Mouse (Mus musculus) embryonic facial prominence, embryonic 11.5 days (tissue): Measurements from ENCODE around the gene Ccdc183. TPM values are rescaled to one million over a fixed set of nuclear protein-coding genes. Genes with fewer than 3 reads are reported as not detected.
A peak's percentile ranks its signal among the peaks of the same experiment; 100 is the strongest.

Experiments used
- ATAC-seq: fragments of 200-750 bp; cut with Nextera tagmentation; replicated peaks from 2 replicates; pipeline ENCODE4 v1.8.0; 2017; ENCODE audit warnings: low read depth; ENCODE audit not compliant: insufficient number of reproducible peaks, low FRiP score, low TSS enrichment
- DNase-seq: peaks from one replicate; pipeline ENCODE4 v3.0.0-alpha.2; 2015; ENCODE audit warnings: low spot score
- H3K27ac ChIP-seq: fragments of 300-500 bp; sonication (generic); replicated peaks from 2 replicates; pipeline ENCODE4 v1.5.1; 2014; ENCODE audit warnings: mild to moderate bottlenecking, low read depth, low read length, control low read depth
- H3K27me3 ChIP-seq: fragments of 300-500 bp; sonication (generic); 2 replicates; pipeline ENCODE4 v1.6.1; 2014; ENCODE audit warnings: mild to moderate bottlenecking, low read length, moderate library complexity, mixed read lengths; ENCODE audit not compliant: control insufficient read depth, insufficient read depth
- H3K36me3 ChIP-seq: fragments of 300-500 bp; sonication (generic); replicated peaks from 2 replicates; pipeline ENCODE4 v1.6.1; 2014; ENCODE audit warnings: low read depth, mild to moderate bottlenecking, low read length, moderate library complexity, mixed read lengths; ENCODE audit not compliant: control insufficient read depth, insufficient read depth
- H3K4me1 ChIP-seq: fragments of 300-500 bp; sonication (generic); 2 replicates; pipeline ENCODE4 v1.6.1; 2014; ENCODE audit warnings: low read length, mixed read lengths; ENCODE audit not compliant: control insufficient read depth, insufficient read depth
- H3K4me2 ChIP-seq: fragments of 300-500 bp; sonication (generic); 2 replicates; pipeline ENCODE4 v1.6.1; 2014; ENCODE audit warnings: low read depth, mild to moderate bottlenecking, control low read depth, low read length, moderate library complexity
- H3K4me3 ChIP-seq: fragments of 300-500 bp; sonication (generic); 2 replicates; pipeline ENCODE4 v1.5.1; 2014; ENCODE audit warnings: low read depth, low read length, control low read depth
- H3K9ac ChIP-seq: fragments of 300-500 bp; sonication (generic); replicated peaks from 2 replicates; pipeline ENCODE4 v1.6.1; 2014; ENCODE audit warnings: mild to moderate bottlenecking, control low read depth, low read length
- H3K9me3 ChIP-seq: fragments of 300-500 bp; sonication (generic); replicated peaks from 2 replicates; pipeline ENCODE4 v1.6.1; 2016; ENCODE audit warnings: mild to moderate bottlenecking, low read length, inconsistent platforms, mixed read lengths; ENCODE audit not compliant: control insufficient read depth
- WGBS: fragments of 180-500 bp; shearing (Covaris S2); extraction: QIAGEN DNeasy Blood & Tissue Kit; methylation state at CpG from one replicate; pipeline ENCODE4 v1.1.7; 2014; 5-methylcytosine and 5-hydroxymethylcytosine counted together
- polyA plus RNA-seq: library from polyadenylated mRNA; unstranded; fragments of >200 nt; fragmentation: Nextera tagmentation; extraction: Ambion mirVana; gene quantifications from 2 replicates; pipeline ENCODE4 v1.2.1, GENCODE M21; 2014

Ccdc183 gene
- polyA plus RNA-seq, 1 experiment from 2014 or later, result 0.18 TPM

GRCm38 (mm10) chr2:25584856-25585255 lies 32.6 kb downstream of the Ccdc183 start:
- DNase-seq, result no peak
- no peaks in the 10 kb centered on the region for H3K9me3 ChIP-seq
- 0 out of 2 replicates have a peak, but pooled peaks cover 2% of the 10 kb centered on the region for H3K4me1 ChIP-seq
- H3K27me3 ChIP-seq, result peaks cover 14% of the 10 kb centered on the region
- H3K27ac ChIP-seq, result no peak overlapping the region
- H3K36me3 ChIP-seq, result peaks cover 5% of the 10 kb centered on the region
- no peak overlapping the region for H3K4me3 ChIP-seq
- ATAC-seq, result no peak
- H3K9ac ChIP-seq, result no peak overlapping the region
- no peak overlapping the region for H3K4me2 ChIP-seq
- 88% methylated on average over 4 of the region's 4 CpGs for WGBS

DNA sequence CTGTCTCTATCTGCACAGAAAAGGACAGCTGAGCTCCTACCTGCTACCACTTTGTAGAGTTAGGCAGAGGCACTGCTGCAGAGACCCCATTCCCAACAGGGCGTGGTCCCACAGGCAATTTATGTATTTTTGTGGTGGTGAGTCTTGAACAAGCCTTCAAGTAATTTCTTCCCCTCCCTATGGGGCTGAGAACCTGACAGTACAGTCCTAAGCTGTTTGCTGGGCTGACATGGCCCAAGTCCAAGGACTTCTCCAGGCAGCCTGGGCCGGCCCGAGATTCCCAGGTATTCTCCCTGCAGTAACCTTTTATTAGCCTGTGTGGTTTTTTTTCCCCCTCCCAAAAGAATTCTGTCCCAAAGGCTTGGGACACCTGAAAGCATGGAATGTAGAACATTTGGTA lies 33.3 kb downstream of the Ccdc183 start:
- Histone ChIP-seq H3K9ac (no peak overlapping the region), H3K9me3 (no peaks in the 10 kb centered on the region), H3K4me2 (no peak overlapping the region), H3K4me1 (0 out of 2 replicates have a peak, but pooled peaks cover 2% of the 10 kb centered on the region), H3K27ac (no peak overlapping the region), H3K36me3 (peaks cover 5% of the 10 kb centered on the region), H3K4me3 (no peak overlapping the region), H3K27me3 (peaks cover 21% of the 10 kb centered on the region)
- DNase-seq (no peak), ATAC-seq (no peak)
- WGBS, result 93% methylated on average over 3 of the region's 3 CpGs

DNA sequence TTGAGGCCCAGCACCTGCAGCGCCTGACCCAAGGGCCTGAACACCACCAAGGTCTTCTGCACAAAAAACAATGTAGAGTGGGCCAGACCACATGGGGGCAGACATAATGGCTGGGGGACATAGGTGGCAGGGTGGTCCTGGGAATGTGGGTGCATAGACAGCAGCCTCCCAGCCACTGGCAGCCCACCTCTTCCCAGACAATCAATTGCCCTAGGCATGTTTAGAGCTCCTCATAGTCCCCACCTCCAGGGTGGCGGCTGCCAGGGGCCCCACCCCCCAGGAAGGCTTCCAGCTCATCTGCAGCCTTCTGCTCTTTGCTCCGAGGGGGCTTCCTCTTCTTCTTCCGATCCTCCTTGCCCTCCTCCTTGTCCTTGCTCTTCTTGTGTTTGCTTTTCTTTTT lies 33.9 kb downstream of the Ccdc183 start:
- DNase-seq (no peak), ATAC-seq (no peak)
- Histone ChIP-seq H3K4me1 (0 out of 2 replicates have a peak, but pooled peaks cover 2% of the 10 kb centered on the region), H3K9ac (no peak overlapping the region), H3K4me2 (no peak overlapping the region), H3K9me3 (no peaks in the 10 kb centered on the region), H3K4me3 (no peak overlapping the region), H3K27me3 (peaks cover 27% of the 10 kb centered on the region), H3K36me3 (peaks cover 5% of the 10 kb centered on the region), H3K27ac (no peak overlapping the region)
- 65% methylated on average over 4 of the region's 4 CpGs for WGBS

DNA sequence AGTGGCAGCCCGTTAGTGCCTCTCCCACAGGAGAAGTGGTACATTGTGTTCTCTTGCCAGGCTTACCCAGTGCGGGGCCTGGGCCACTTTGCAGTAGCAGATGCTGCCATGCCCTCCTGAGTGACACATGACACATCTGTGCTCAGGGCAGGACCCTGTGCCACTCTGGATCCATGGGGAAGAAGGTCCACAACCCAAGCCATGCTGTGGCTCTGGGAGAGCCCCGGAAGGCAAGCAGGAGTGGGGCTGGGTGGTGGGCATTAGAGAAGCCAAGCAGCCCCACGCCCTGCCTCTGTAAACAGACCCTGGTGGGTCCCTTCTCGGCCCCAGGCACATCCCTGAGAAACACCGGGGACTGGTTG lies 34.4 kb downstream of the Ccdc183 start:
- ATAC-seq, result no peak
- Histone ChIP-seq H3K4me3 (no peak overlapping the region), H3K4me2 (no peak overlapping the region), H3K27me3 (peaks cover 32% of the 10 kb centered on the region), H3K9me3 (no peaks in the 10 kb centered on the region), H3K9ac (no peak overlapping the region), H3K27ac (no peak overlapping the region), H3K36me3 (peaks cover 5% of the 10 kb centered on the region), H3K4me1 (0 out of 2 replicates have a peak, but pooled peaks cover 2% of the 10 kb centered on the region)
- 81% methylated on average over 6 of the region's 6 CpGs for WGBS
- DNase-seq, result no peak

- H3K9me3 ChIP-seq, result no peaks in the 10 kb centered on the region
- ATAC-seq, result no peak
- H3K4me3 ChIP-seq, result no peak overlapping the region
- peaks cover 5% of the 10 kb centered on the region for H3K36me3 ChIP-seq
- H3K9ac ChIP-seq, result no peak overlapping the region
- peaks cover 37% of the 10 kb centered on the region for H3K27me3 ChIP-seq
- H3K4me2 ChIP-seq, result no peak overlapping the region
- DNase-seq, result no peak
- peaks cover 5% of the 10 kb centered on the region; the same call in 1 of the 2 replicates for H3K4me1 ChIP-seq
- no peak overlapping the region for H3K27ac ChIP-seq
- WGBS, result 57% methylated on average over 12 of the region's 12 CpGs
Observed at GRCm38 (mm10) chr2:25582466-25583119, 34.9 kb downstream of the Ccdc183 start.

DNA sequence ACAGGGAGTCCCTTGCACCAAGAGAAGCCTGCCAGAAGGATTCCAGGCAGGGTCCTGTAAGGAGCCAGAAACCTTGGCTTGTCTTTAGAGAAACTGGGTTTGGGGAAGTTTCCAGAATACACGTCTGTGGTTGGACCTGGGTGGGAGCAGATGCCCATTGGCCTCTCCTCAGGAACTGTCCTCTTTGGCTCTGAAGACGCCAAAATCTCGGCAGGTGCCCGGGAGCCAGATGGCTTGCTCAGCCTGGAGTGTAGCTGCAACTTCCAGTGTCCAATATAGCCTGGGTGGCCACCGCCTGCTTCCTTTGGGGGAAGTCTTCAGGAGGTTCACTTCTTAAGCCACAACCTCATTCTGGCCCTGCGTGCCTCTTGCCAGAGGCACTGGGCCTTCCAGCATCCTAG lies 35.6 kb downstream of the Ccdc183 start:
- Histone ChIP-seq H3K4me3 (no peak overlapping the region), H3K4me2 (no peak overlapping the region)

GRCm38 (mm10) chr2:25581294-25581864 lies 36.1 kb downstream of the Ccdc183 start, which contains the start of gene Ajm1:
Ajm1 (minus strand) TSS chr2:25581757.
- peaks cover 5% of the 10 kb centered on the region for H3K36me3 ChIP-seq
- ATAC-seq, result peak; percentile 64
- peaks cover 5% of the 10 kb centered on the region; the same call in 1 of the 2 replicates for H3K4me1 ChIP-seq
- H3K27ac ChIP-seq, result no peak within 1 kb of the TSS
- H3K4me2 ChIP-seq, result peak within 1 kb of the TSS; percentile 64
- H3K9me3 ChIP-seq, result no peaks in the 10 kb centered on the region
- peak; percentile 82 for DNase-seq
- 3% methylated on average over 19 of the region's 19 CpGs for WGBS
- H3K27me3 ChIP-seq, result peaks cover 49% of the 10 kb centered on the region
- peak within 1 kb of the TSS; percentile 24 for H3K4me3 ChIP-seq
- peak within 1 kb of the TSS; percentile 28 for H3K9ac ChIP-seq

More for the DNA sequence above, 35.6 kb downstream of the Ccdc183 start:
- Histone ChIP-seq H3K4me1 (peaks cover 5% of the 10 kb centered on the region; the same call in 1 of the 2 replicates), H3K27ac (no peak overlapping the region), H3K36me3 (peaks cover 5% of the 10 kb centered on the region), H3K27me3 (peaks cover 44% of the 10 kb centered on the region), H3K9me3 (no peaks in the 10 kb centered on the region), H3K9ac (no peak overlapping the region)
- 36% methylated on average over 6 of the region's 6 CpGs for WGBS
- no peak for DNase-seq
- ATAC-seq, result no peak

- peaks cover 5% of the 10 kb centered on the region for H3K4me1 ChIP-seq
- peaks cover 56% of the 10 kb centered on the region for H3K27me3 ChIP-seq
- H3K4me3 ChIP-seq, result no peak overlapping the region
- H3K9me3 ChIP-seq, result no peaks in the 10 kb centered on the region
- DNase-seq (no peak), ATAC-seq (no peak)
- H3K27ac ChIP-seq, result no peak overlapping the region
- no peak overlapping the region for H3K9ac ChIP-seq
- peaks cover 5% of the 10 kb centered on the region for H3K36me3 ChIP-seq
- WGBS, result 54% methylated on average over 6 of the region's 6 CpGs
- H3K4me2 ChIP-seq, result no peak overlapping the region
Observed at GRCm38 (mm10) chr2:25580621-25581101, 36.8 kb downstream of the Ccdc183 start.
